Mouse (Mus musculus): ENCODE results near the gene Rrbp1.

GRCm38 (mm10) chr2:143953944-143954343 lies 57.1 kb downstream of the Rrbp1 start:
- TF ChIP-seq CTCF (IDR thresholded peaks at IDR 0.05; ENCODE audit: insufficient read depth, low read length) (no peak), POLR2A (IDR thresholded peaks at IDR 0.05; ENCODE audit: borderline replicate concordance, extremely low read depth, low read depth, low read length) (no peak)
